Mouse (Mus musculus): ENCODE results near the gene Lmo1. TPM values are rescaled to one million over a fixed set of nuclear protein-coding genes. Genes with fewer than 3 reads are reported as not detected.
A peak's percentile ranks its signal among the peaks of the same experiment; 100 is the strongest.
"Not testable (repeated sequence)": the region's sequence is repeated elsewhere in the genome, so short reads cannot be mapped to it uniquely, and the experiment has no call there.

The Lmo1 gene
- polyA plus RNA-seq, 1 experiment from 2014 or later = 11.8 TPM

DNA sequence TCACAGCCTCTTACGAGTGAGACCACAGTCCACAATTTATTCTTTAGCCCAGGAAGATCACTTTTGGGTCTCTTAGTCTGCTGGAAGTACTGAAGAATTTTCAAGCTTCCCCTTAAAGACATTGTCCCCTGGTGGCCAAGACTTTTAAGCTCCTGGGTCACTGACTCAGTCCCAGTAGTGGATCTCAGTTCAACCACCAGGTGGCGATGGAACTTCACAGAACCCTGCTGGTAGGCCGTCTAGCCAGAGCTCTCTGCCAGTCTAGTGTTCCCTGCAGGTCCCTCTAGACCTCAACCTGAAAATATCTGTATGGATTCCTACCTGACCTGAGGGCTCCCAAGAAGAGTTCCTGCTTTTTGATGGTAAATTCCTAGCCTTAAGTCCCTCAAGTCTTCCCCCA lies 35.6 kb downstream of the Lmo1 start:
- Histone ChIP-seq H3K27ac (ENCODE audit: low read depth) (no peak overlapping the region), H3K9ac (no peak overlapping the region), H3K4me1 (ENCODE audit: insufficient read depth) (no peaks in the 10 kb centered on the region), H3K4me2 (no peak overlapping the region), H3K27me3 (ENCODE audit: insufficient read depth, low read length) (no peaks in the 10 kb centered on the region), H3K9me3 (ENCODE audit: low read depth, low read length) (no peaks in the 10 kb centered on the region), H3K36me3 (ENCODE audit: insufficient read depth) (no peaks in the 10 kb centered on the region), H3K4me3 (ENCODE audit: low read depth, low read length) (no peak overlapping the region)
- TF ChIP-seq CTCF (IDR thresholded peaks at IDR 0.05; ENCODE audit: low read depth) = peak; percentile 97
- DNase-seq (peak; percentile 96), ATAC-seq (ENCODE audit: insufficient read depth) (peak; percentile 85)
- WGBS = 4% methylated on average over 3 of the region's 3 CpGs

DNA sequence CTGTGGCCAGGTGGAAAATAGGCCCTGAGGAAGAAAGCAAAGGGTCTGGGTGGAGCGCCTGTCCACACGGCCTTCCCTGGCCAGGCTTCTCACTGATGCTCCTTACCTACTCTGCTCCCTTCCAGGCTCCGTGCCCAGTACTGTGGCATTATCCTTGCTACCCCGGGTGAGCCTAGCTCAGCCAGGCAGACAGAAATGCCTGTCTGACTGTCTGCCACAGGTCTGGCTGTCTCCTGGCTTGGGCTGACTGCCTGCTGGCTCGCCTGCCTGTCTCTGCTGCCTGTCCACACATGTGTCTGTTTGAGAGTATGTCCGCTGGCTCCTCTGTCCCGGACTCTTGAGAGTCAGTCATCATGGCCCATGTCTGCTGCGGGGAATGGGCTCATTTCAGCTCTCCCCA lies 37.6 kb downstream of the Lmo1 start:
- Histone ChIP-seq H3K4me1 (ENCODE audit: insufficient read depth) (no peaks in the 10 kb centered on the region), H3K9ac (no peak overlapping the region), H3K9me3 (ENCODE audit: low read depth, low read length) (no peaks in the 10 kb centered on the region), H3K4me3 (ENCODE audit: low read depth, low read length) (no peak overlapping the region), H3K4me2 (no peak overlapping the region), H3K36me3 (ENCODE audit: insufficient read depth) (no peaks in the 10 kb centered on the region), H3K27ac (ENCODE audit: low read depth) (no peak overlapping the region), H3K27me3 (ENCODE audit: insufficient read depth, low read length) (no peaks in the 10 kb centered on the region)
- WGBS = 73% methylated on average over 8 of the region's 8 CpGs
- no peak for ATAC-seq (ENCODE audit: insufficient read depth)
- TF ChIP-seq CTCF (IDR thresholded peaks at IDR 0.05; ENCODE audit: low read depth) = no peak
- no peak for DNase-seq

GRCm38 (mm10) chr7:109131565-109131964 lies 43.4 kb downstream of the Lmo1 start:
- no peaks in the 10 kb centered on the region for H3K27me3 ChIP-seq (ENCODE audit: insufficient read depth, low read length)
- H3K4me2 ChIP-seq = no peak overlapping the region
- no peak for DNase-seq
- no peaks in the 10 kb centered on the region for H3K9me3 ChIP-seq (ENCODE audit: low read depth, low read length)
- 70% methylated on average over 2 of the region's 2 CpGs for WGBS
- no peaks in the 10 kb centered on the region for H3K36me3 ChIP-seq (ENCODE audit: insufficient read depth)
- ATAC-seq (ENCODE audit: insufficient read depth) = no peak
- H3K9ac ChIP-seq = no peak overlapping the region
- no peak overlapping the region for H3K27ac ChIP-seq (ENCODE audit: low read depth)
- no peak for TF ChIP-seq CTCF (IDR thresholded peaks at IDR 0.05; ENCODE audit: low read depth)
- H3K4me3 ChIP-seq (ENCODE audit: low read depth, low read length) = no peak overlapping the region
- no peaks in the 10 kb centered on the region for H3K4me1 ChIP-seq (ENCODE audit: insufficient read depth)

DNA sequence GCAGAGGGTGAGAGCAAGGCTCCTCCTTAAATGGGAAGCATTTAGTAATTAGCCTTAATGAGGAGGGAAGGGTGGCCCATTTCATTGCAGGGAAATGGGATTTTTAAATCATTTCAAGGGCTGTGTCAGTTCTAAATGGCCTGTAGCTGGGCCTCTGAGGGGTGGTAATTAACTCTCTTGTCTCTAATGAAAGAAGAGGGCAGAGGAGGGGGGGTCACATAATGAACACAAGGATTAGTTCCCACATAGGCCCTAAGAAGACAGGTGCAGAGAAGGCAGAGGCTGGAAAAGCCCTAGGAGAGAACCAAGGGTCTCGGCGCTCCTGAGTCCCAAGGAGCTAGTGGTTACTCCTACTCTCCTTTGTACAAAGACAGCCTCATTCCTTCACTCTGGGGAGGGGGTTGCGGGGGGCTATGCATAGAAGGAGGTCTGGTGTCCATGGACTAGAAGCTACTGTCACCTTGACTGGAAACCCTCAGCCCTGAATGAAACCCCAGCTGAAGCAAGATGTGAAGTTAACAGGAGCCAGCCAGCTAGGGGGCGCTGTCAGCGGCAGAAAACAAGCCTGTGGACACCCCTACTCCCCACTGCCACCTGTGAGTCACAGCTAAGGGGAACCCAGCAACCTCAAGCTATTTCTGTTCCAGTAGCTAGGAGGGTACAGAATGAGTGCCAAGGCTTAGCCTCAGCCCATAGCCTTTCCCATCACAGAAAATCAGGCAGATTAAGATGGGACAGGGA lies 44.9 kb downstream of the Lmo1 start:
- no peaks in the 10 kb centered on the region for H3K4me1 ChIP-seq (ENCODE audit: insufficient read depth)
- ATAC-seq (ENCODE audit: insufficient read depth) = no peak
- H3K4me3 ChIP-seq (ENCODE audit: low read depth, low read length) = no peak overlapping the region
- no peaks in the 10 kb centered on the region for H3K9me3 ChIP-seq (ENCODE audit: low read depth, low read length)
- H3K4me2 ChIP-seq = no peak overlapping the region
- no peaks in the 10 kb centered on the region for H3K36me3 ChIP-seq (ENCODE audit: insufficient read depth)
- WGBS = 69% methylated on average over 5 of the region's 5 CpGs
- H3K27ac ChIP-seq (ENCODE audit: low read depth) = no peak overlapping the region
- TF ChIP-seq CTCF (IDR thresholded peaks at IDR 0.05; ENCODE audit: low read depth) = peak; percentile 18; the same call in 1 of the 2 replicates
- no peak overlapping the region for H3K9ac ChIP-seq
- no peaks in the 10 kb centered on the region for H3K27me3 ChIP-seq (ENCODE audit: insufficient read depth, low read length)
- no peak for DNase-seq

GRCm38 (mm10) chr7:109129442-109129841 lies 45.6 kb downstream of the Lmo1 start:
- Histone ChIP-seq H3K4me1 (ENCODE audit: insufficient read depth) (no peaks in the 10 kb centered on the region), H3K27ac (ENCODE audit: low read depth) (no peak overlapping the region), H3K36me3 (ENCODE audit: insufficient read depth) (no peaks in the 10 kb centered on the region), H3K27me3 (ENCODE audit: insufficient read depth, low read length) (no peaks in the 10 kb centered on the region), H3K4me3 (ENCODE audit: low read depth, low read length) (no peak overlapping the region), H3K4me2 (no peak overlapping the region), H3K9me3 (ENCODE audit: low read depth, low read length) (no peaks in the 10 kb centered on the region), H3K9ac (no peak overlapping the region)
- DNase-seq (peak; percentile 76), ATAC-seq (ENCODE audit: insufficient read depth) (no peak)
- no peak for TF ChIP-seq CTCF (IDR thresholded peaks at IDR 0.05; ENCODE audit: low read depth)

DNA sequence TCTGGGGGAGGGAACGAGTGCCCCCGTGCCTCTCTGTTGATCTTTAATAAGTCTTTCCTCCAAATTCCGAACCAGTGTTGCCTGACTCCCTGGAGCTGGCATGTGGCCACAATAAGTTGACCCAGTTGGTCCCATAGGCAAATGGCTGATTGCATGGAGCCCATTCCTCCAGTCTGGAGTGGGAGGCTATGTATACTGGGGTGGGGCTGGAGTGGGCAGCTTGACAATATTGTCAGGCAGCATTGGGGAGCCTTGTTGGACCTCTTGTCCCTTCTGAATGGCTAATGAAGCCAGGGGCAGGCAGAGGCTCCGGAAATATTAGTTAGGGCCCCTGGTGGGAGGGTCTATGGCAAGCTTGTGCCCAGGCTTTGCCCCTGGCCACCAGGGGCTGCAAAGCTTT lies 59.1 kb downstream of the Lmo1 start:
- ATAC-seq (ENCODE audit: insufficient read depth) (no peak), DNase-seq (no peak)
- no peak overlapping the region for H3K9ac ChIP-seq
- H3K9me3 ChIP-seq (ENCODE audit: low read depth, low read length) = no peaks in the 10 kb centered on the region
- H3K4me3 ChIP-seq (ENCODE audit: low read depth, low read length) = no peak overlapping the region
- no peaks in the 10 kb centered on the region for H3K4me1 ChIP-seq (ENCODE audit: insufficient read depth)
- no peaks in the 10 kb centered on the region for H3K36me3 ChIP-seq (ENCODE audit: insufficient read depth)
- TF ChIP-seq CTCF (IDR thresholded peaks at IDR 0.05; ENCODE audit: low read depth) = no peak
- no peak overlapping the region for H3K4me2 ChIP-seq
- H3K27me3 ChIP-seq (ENCODE audit: insufficient read depth, low read length) = no peaks in the 10 kb centered on the region
- H3K27ac ChIP-seq (ENCODE audit: low read depth) = no peak overlapping the region
- WGBS = 57% methylated on average over 4 of the region's 4 CpGs

DNA sequence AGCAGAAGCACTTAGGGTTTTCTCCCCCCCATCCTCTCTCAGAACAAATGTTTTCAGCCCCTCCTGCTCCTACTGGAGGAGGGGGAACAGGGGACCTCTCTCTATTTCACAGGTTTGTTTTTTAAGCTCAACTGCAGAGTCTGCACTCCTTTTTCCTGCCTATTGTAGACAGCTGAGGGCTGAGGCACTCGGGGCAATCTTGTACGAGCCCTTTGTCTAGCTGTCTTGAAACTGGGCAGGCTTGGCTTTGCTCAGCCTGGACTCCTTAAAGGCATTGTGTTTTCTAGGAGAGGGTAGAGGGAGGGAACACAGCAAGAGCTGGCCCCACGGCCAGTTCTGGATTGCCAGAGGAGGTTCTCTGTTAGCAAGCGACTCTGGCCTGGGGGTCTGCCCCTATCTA lies 59.5 kb downstream of the Lmo1 start:
- not testable (repeated sequence) for H3K27me3 ChIP-seq (ENCODE audit: insufficient read depth, low read length); H3K9ac ChIP-seq; H3K9me3 ChIP-seq (ENCODE audit: low read depth, low read length); H3K4me1 ChIP-seq (ENCODE audit: insufficient read depth); DNase-seq; H3K27ac ChIP-seq (ENCODE audit: low read depth); H3K36me3 ChIP-seq (ENCODE audit: insufficient read depth); H3K4me2 ChIP-seq; H3K4me3 ChIP-seq (ENCODE audit: low read depth, low read length)
- 63% methylated on average over 1 of the region's 4 CpGs for WGBS
- ATAC-seq (ENCODE audit: insufficient read depth) = peak; percentile 38; the same call in 1 of the 2 replicates
